Mouse (Mus musculus) mesoderm, embryonic 11.5 days (tissue): Measurements from ENCODE around the gene Evi2.

Source experiments
- DNase-seq: peaks from one replicate; pipeline ENCODE4 v3.0.0-alpha.2; 2012; ENCODE audit warnings: low read depth, low spot score

Gene Evi2

GRCm38 (mm10) chr11:79526549-79526948 is 3.8 kb downstream of the Evi2 start:
- DNase-seq, result no peak

DNA sequence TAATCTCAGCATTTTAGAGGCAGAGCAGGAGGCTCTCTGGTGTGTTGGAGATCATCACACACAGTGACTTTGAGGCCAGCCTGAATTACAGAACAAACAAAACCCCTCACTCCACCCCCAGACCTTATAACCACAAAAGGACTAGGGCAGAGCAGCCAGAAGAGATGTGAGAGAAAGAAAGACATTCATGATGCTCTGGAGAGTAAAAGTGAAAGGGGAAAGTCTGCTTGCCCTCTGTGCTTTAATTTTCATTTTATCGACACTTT is 6.1 kb downstream of the Evi2 start:
- DNase-seq, result no peak

- DNase-seq, result no peak
Measured at GRCm38 (mm10) chr11:79523560-79524309, 6.7 kb downstream of the Evi2 start, which contains the start of gene Evi2b. TSS of gene Evi2b (minus strand) at chr11:79523762.

DNA sequence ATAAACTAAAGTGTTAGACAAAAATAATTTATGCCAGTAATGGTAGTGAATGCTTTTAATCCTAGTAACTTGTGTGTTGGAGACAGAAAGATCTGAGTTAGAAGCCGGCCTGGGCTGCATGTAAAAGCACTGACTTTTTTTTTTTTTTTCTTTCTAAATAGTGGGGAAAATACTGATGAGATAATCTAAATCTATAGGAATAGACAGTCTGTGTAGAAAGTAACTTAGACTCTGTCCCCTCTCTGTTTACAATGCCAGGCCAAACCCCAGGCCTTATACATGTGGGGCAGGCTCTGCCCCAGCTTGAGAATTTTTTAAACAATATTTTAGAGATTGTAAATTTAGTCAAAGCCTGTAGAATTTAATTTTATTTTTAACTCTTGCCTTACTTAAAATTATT is 7.4 kb downstream of the Evi2 start:
- DNase-seq, result no peak

DNA sequence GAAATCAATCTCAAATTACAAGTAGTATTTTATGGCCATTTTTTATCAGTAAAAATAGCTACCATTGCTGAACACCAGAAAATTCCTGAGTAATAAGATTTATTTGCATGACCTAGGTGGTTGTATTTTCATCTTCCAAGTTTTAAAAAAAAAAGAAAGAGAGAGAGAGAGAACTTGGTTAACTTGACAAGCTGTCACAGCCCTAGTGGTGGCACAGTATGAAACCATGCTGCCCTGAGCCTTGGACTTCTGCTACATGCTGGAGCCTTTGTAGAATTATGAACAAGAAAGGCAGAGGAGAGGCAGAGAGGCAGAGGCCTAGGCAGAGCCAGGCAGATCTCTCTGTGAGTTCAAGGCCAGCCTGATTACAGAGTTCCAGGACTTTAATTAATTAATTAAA is 8.5 kb downstream of the Evi2 start:
- no peak for DNase-seq

DNA sequence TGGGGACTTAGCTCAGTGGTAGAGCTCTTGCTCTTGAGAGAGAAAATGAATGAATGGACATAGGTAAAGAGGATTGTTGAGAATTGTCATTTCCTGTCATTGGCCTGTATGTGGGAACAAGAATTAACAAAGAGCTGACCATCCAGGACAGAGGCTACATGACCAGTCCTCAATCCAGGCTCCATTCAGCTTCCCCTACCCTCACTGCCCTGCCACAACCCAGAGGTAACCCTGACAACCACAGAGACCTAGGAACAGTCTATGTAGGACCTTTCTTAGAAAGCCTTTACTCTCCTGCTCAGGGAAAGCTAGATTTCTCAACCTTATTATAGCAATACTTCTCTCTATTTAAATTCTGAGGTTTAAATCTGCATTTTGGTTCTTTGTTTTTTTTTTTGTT is 9.6 kb downstream of the Evi2 start:
- no peak for DNase-seq

GRCm38 (mm10) chr11:79519878-79520291 is 10.5 kb downstream of the Evi2 start:
- no peak for DNase-seq

DNA sequence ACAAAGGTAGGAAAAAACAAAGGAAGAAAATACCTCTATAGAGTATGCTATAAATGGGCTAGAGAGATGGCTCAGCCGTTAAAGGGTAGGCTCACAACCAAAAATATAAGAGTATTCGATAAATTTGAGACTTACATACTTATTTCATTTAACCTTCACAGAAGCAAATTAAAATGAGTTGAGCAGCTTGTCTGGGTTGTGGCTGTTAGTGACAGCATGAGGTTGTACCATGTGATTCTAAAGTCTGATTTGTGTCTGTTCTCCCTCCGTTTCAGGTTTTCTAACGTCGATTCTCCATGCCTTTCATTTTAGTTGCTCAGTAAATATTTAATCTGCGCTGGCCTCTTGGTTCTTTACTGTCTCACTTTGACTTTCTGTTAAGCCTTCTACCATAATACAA is 11.1 kb downstream of the Evi2 start:
- DNase-seq, result no peak

DNA sequence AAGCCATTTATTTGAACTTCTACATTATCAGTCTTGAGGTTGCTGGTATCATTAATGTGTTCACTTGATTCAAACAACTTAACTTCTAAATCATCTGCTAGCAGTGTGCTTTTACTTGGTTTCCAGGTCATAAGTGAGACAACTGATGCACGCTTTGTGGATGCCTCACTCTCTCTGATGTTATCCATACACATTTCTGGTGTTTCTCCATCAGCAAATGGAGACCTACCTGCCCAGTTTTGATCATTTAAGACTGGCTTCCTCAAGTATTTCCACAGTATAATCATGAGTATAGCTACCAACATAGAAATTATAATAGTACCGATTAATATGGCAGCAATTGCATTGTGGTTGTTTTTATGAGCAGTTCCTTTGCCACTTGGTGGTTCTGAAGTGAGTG is 14.6 kb downstream of the Evi2 start:
- no peak for DNase-seq

DNA sequence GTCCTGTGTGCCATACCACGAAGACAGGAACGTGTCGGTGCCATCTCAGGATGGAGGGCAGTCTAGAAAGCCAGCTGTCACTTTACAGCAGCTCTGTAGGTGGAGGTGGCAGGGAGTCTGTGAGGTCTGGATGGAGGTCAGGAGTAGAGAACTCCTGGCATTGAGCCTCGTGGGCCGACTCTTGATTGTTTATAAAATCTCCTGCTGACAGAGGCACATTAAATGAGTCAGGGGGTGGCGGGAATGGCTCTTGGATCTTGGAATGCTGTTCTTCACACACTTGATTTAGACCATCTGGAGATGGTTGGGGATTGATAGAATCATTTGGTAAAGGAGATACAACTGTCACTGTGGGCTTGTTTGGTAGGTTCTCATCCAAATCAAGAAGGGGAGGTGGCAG is 15.1 kb downstream of the Evi2 start:
- no peak for DNase-seq

- no peak for DNase-seq
Measured at GRCm38 (mm10) chr11:79511970-79512369, 18.4 kb downstream of the Evi2 start.

DNA sequence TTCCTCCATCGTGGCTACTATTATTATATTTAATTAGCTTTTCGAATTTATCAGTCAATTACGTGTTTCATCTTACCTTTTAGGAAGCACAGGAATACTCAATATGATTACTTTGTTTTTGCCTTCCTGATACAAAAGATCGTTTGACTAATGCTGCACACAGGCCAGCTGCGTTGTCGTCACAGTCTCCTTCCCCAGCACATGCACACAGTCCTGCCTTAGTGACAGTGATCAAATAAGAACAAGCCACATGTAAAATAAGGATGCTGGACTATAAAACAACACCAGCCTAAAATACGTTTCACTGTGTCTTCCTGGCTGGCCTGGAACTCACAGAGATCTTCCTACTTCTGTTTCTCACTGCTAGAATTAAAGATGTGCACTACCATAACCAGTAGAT is 25.9 kb downstream of the Evi2 start:
- DNase-seq, result no peak

DNA sequence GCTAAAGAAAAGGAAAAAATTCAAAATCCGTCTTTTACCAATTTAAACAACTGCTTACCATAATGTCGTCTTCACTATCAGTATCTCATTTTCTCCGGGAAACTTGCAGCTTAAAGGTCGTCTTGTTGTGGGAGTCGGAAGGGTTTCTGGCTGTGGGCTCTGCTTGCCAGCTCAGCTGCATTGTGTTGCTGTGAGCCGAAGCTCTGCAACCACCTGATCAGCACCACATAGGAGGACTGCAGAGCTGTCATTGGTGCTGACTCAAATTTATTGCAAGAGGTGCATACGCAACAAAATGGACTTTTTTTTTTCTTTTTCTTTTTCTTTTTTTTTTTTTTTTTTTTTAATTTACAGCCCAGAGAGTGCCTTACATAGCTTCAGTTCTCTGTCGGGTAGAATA is 26.5 kb downstream of the Evi2 start, which contains the start of gene Omg:
Gene Omg (minus strand): TSS at position 240 of the 400 bp plus-strand sequence.
- DNase-seq, result no peak

DNA sequence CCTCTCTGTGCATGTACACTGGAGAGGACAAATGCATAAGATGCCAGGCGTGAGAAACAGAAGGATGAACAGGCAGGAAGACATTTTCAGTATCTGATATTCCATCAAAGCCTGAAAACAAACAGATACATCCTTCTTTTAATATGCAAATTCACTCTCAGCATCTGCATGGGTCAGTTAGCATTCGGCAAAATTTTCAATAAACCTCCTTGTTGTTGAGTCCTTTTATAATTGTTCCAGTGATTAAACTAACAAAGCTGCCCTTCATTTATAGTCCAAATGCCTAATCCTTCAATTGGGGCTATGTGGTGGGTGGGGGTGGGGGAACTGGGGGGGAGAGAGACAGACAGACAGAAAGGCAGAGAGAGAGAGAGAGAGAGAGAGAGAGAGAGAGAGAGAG is 27.5 kb downstream of the Evi2 start:
- DNase-seq, result no peak

DNA sequence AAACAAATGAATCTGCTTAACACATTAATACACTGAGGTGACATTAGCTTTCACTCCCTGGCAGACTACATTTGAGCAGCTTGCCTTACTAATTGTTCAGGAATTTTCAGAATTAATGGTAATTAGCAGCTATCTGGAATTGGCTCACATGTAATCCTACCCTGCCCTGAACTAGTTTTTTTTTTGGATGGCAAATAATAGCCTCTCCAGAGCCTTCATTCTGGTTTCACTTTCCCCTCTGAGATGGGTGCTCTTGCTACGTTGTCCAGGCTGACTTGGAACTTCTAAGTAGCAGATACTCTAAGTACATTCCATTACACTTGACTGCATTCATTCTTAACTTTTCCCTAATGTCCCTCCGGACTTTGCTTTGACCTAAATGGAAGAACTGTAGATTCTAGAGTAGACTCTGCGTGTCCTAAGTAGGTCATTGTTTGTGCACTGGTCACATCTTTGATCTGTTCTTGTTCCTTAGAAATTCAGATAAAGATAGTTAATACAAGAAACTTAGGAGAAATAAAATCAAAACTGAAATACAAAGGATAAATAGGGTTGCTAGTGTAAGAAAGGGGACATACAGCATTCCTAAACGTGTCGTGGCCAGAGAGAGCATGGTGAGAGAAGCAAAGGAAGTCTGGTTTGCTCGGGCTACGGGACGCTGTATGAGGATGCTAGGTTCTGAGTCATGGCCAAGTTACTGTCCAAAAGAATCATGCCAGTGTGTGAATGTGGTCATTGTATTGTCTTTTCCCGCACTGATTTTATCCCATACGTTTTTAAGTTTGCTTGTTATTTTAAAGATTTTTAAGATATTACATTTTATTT is 35.2 kb downstream of the Evi2 start:
- no peak for DNase-seq

DNA sequence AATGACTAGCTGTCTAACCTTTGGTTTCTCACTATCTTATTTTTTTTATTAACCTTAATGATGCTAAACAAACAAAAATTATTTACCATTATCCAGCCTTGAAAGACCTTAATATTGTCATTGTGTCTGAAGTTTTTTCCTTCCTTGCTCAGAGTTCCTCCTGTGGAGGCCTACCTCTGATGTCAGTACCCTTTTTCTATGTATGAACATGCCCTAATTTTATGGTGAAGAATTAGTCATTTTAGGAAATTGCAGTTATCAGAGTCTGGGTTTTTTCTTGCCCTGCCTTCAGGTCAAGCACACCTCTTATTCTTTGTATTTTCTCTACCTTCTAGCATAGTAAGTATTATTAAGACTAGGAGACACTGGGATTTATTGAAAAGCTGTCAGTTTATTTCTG is 45.7 kb downstream of the Evi2 start:
- DNase-seq, result no peak

DNA sequence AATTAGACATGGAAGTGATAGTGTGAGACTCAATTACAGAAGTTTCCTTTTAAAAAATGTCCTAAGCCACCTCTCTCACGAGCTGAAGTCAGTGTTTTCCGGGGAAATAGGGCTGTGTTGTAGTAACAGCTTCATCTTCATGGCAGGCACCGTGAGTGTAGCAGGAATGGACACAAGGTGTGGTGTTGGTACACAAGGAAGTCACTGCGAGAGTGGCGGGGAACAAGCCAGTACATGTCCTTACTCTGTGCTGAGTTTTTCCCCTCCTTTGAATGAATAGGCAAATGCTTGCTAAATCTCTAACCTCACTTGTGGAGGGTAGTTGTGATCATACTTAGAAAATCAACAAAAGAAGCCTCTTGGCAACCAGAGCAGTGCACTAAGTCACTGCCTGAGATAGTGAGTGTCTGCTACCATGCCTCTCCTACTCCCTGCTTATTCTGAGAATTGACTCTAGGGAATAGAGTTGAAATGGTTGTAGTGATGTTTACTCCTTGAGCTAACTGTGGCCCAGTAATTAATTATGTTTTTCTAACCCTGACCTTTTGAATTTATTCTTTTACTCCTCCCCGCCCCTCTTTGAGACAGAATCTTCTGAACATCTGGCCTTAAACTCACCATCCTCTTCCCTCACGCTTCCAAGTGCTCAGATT is 46.4 kb downstream of the Evi2 start:
- DNase-seq, result no peak

DNA sequence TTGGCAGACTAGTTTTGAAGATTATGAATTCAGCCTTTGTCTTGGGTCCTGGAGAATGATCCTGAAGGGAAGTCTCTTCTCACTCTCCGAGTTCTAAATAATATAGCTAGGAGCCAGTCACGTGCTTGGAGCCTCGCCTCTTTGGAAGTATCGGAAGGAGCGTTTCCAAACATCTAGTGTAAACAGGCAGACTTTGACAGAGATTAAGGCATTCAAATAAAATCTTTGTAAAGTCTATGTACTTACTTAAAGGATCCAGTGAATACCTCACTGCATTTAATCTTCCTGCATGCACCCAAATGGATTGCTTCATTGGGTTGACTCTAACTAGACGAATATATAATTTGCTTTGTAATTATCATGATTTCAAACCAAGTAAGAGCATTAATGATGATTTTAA is 47.0 kb downstream of the Evi2 start:
- DNase-seq, result no peak

GRCm38 (mm10) chr11:79468097-79468496 is 62.3 kb downstream of the Evi2 start:
- no peak for DNase-seq
